Mouse (Mus musculus): Measurements from ENCODE around the gene Vps13a. TPM values are rescaled to one million over a fixed set of nuclear protein-coding genes. Genes with fewer than 3 reads are reported as not detected.

Vps13a gene
- polyA plus RNA-seq, 1 experiment from 2014 or later: 8.5 TPM

GRCm38 (mm10) chr19:16579656-16580260, 201.0 kb downstream of the Vps13a start:
- no peak overlapping the region for H3K27ac ChIP-seq (ENCODE audit: poor library complexity, severe bottlenecking)
- H3K9ac ChIP-seq: no peak overlapping the region
- H3K9me3 ChIP-seq (replicated peaks): 0 out of 2 replicates have a peak, but pooled peaks cover 3% of the 10 kb centered on the region
- WGBS: 74% methylated on average over 7 of the region's 7 CpGs
- H3K4me2 ChIP-seq: no peak overlapping the region
- H3K27me3 ChIP-seq (replicated peaks): peaks cover 4% of the 10 kb centered on the region; the same call in 1 of the 2 replicates
- no peaks in the 10 kb centered on the region for H3K4me1 ChIP-seq (replicated peaks)
- no peak overlapping the region for H3K4me3 ChIP-seq
- H3K36me3 ChIP-seq: no peaks in the 10 kb centered on the region
- no peak for ATAC-seq (ENCODE audit: insufficient number of reproducible peaks, low FRiP score)

DNA sequence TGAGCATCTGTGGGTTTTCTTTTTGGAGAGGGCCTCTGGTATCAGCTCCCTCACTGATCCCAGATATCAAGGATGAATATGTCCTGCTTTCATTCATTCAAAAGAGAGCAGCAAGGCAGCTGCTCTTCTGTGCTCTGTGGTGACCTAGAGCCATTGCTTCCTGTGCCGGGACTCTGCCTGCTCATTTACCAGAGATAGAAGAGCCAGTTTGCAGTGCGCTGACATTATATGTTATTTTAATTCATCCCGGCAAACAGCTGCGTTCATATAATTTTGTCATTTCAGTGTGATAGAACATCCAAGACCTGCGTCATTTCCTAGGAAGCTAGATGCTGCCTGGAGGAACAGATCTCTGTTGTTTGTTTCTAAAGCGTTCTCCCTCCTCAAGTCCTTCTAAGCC, 203.9 kb downstream of the Vps13a start:
- Histone ChIP-seq H3K4me1 (replicated peaks) (no peaks in the 10 kb centered on the region), H3K27ac (ENCODE audit: poor library complexity, severe bottlenecking) (no peak overlapping the region), H3K9me3 (replicated peaks) (no peaks in the 10 kb centered on the region), H3K4me3 (no peak overlapping the region), H3K4me2 (no peak overlapping the region), H3K36me3 (no peaks in the 10 kb centered on the region), H3K9ac (no peak overlapping the region), H3K27me3 (replicated peaks) (no peaks in the 10 kb centered on the region)
- WGBS: 81% methylated on average over 6 of the region's 6 CpGs
- ATAC-seq (ENCODE audit: insufficient number of reproducible peaks, low FRiP score): no peak

Other genes with a start within 250 kb of the Vps13a start
- not detected in 2 replicates for gene Foxb2, start 92.9 kb upstream of the Vps13a start, polyA plus RNA-seq (2016; fragmentation: Nextera tagmentation; extraction: Ambion mirVana)
- 7.7 and 8.2 TPM in 2 replicates for gene Prune2, start 175.2 kb upstream of the Vps13a start, polyA plus RNA-seq (2016; fragmentation: Nextera tagmentation; extraction: Ambion mirVana)